Mouse (Mus musculus) lung, postnatal 4 days (tissue): Measurements from ENCODE around the gene Vmn2r60.
"Not testable (repeated sequence)": the region's sequence is repeated elsewhere in the genome, so short reads cannot be mapped to it uniquely, and the experiment has no call there.

Experiments used
- DNase-seq, 2 experiments: peaks; one replicate each; pipeline ENCODE4 v3.0.0; 2021

The Vmn2r60 gene

DNA sequence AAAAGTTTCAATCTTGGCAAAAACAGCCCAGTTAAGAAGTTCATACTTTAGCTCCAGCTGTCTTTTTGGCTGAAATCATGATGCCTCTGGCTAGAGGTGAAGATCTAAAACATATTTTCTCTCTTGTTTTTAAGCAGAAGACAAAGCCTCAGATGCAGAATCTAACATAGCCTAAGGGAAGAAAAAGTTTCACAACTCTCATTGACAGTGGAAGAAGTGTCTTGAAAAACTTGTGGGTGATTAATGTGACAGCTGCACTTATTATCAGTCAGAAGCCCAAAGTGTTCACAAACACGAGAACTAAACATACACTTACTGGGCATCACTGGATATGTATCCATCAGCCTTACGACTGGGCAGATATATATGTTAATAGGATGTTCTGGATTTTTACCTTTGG, at the start of gene Vmn2r60:
Vmn2r60 (plus strand) TSS at position 301 of the 400 bp plus-strand sequence.
- DNase-seq: no peak

GRCm38 (mm10) chr7:42058923-42059322, 48.6 kb upstream of the Vmn2r60 start, which contains the start of gene Vmn2r59:
Gene Vmn2r59, minus strand, starts transcription at chr7:42059023.
- no peak for DNase-seq

DNA sequence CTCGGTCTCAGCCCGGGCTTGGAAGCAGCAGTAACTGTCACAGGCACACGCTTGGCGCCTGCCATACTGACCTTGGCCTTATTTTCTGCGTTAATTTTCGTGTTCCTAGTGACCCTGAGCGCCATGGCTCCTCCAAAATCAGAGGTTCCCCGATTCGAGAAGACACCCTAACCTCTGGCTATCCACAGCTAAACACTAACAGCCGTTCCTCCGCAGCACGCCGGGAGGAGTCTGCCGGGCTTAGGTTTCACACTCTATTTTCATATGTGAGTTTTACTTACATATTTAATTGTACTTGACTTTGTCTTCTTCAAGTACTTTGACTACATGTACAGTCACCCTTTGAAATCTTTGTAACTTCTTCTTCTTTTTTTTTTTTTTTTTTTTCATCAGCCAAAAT, 509 bp upstream of the Vmn2r60 start:
- DNase-seq: not testable (repeated sequence)
